Mouse (Mus musculus): ENCODE results near the gene Psmc3ip.

Gene Psmc3ip

DNA sequence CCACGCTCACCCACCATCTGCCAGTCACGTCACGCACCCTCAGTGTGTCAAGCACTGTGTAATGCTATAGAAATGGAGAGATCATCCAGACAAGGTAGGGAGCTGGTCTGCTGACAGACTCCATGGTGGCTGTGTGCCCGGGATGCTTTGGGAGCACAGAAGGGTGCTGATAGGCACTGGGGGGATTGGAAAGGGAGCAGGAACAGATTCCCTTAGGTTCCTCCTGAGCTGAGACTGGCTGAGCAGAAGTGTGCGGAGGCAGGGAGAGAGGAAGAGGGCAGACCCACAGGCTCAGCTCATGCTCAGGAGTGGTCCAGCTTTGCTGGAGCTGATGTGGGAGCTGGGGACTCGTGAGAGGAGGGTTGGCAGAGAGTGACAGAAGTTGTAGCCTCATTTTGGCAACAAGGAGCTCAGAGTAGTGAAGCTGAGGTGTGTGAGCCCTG, 44.2 kb downstream of the Psmc3ip start:
- DNase-seq, result no peak

DNA sequence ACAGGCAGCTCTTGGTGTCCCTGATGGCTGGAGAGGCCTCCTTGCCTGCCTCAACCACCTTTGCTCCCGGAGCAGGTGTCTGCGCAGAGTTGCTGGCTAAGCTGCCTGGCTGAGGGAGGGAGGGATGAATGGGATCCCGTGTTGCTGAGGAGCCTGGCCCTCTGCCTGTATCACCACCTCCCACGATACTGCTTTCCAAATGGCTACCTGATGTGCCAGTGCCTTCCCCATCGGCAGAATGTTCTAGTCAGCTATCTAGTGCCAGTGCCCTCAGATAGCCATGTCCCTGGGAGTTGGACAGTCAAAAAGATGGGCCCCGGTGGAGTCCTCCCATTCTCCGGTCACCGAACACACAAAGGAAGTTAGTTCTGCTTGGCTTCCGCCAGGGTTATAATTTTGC, 44.9 kb downstream of the Psmc3ip start:
- DNase-seq, result peak; percentile 62

DNA sequence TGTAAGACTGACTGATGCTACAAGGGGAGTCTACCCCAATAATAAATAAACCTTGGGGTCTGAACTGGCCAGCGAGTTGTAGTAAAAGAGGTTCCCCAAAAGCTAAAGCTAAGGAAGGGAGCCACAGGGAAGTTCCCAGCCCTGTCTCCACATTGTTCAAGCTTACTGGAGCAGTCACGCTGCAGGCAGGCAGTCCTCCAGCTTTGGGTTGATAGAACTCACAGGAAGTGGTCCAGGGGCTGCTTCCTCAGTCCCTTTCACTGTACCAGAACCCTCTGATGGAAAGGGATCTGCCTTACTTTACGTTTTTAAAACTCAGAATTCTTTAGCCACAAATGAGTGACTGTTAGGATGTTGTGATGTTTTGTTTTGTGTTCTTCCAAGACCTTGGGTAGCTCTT, 47.7 kb downstream of the Psmc3ip start:
- DNase-seq, result no peak

DNA sequence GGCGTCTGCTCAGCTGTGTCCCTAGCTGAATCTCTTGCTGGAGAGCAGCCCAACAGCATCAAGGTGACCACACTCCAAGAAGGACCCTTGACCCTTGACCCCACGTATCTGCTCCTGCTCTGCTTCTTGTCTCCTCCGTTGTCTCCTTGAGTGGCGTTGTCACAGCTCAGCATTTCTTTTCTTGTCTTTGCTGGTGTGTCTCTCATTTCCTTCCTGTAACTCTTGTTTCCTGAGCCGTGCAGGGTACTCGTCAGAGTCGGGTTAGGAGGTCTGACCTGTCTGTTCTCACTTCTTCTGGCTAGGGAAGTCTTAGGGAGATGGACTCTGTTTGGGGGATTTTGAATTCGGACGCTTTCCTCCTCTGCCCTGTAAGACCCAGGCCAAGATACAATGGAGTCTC, 48.8 kb downstream of the Psmc3ip start:
- DNase-seq, result no peak

DNA sequence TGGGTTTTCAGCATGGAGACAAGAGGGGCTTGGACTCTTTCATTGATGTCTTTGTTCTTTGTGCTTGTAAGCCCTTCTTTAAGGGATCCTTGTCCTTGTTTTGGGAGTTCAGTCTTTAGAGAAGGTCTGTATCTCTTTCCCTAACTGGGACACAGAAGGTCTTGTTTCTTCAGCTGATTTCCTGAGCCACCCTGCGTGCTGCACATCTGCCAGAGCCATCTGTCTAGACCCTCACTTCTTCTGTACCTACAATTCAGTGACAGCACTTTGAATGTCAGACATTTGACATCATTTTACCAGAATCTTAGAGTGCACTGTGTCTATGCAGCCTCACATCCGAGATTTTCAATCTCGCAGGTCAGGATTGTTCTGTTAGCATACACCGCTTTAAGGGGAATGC, 49.4 kb downstream of the Psmc3ip start:
- no peak for DNase-seq
